Mouse (Mus musculus): Measurements from ENCODE around the gene Gm47791.

- TF ChIP-seq CTCF (IDR thresholded peaks at IDR 0.05; ENCODE audit: borderline replicate concordance, insufficient read depth, low read length), result no peak
- no peak for TF ChIP-seq POLR2A (IDR thresholded peaks at IDR 0.05; ENCODE audit: low read depth, low read length)
Measured at GRCm38 (mm10) chr1:82726482-82726881, 44.6 kb downstream of the Gm47791 start.
